Mouse (Mus musculus) liver, embryonic 14.5 days (tissue): ENCODE data around the gene Eml2.

Experiments
- CTCF ChIP-seq: IDR thresholded peaks from 2 replicates; pipeline ENCODE4 v1.5.1; 2016; ENCODE audit warnings: antibody characterized with exemption, low read depth, control low read depth
- EP300 ChIP-seq: IDR thresholded peaks from 2 replicates; pipeline ENCODE4 v1.6.1; 2016; ENCODE audit warnings: antibody characterized with exemption, low read depth

- TF ChIP-seq CTCF (no peak), EP300 (no peak)
These were observed 55.6 kb downstream of the Eml2 start for GRCm38 (mm10) chr7:19231849-19232248.
